Mouse (Mus musculus) heart, postnatal 0 days (tissue): ENCODE results near the gene Crisp1.

ENCODE experiments used
- CTCF ChIP-seq: IDR thresholded peaks from 2 replicates; pipeline ENCODE4 v1.5.1; 2016; ENCODE audit warnings: antibody characterized with exemption, control low read depth, low read depth
- EP300 ChIP-seq: IDR thresholded peaks from 2 replicates; pipeline ENCODE4 v1.6.1; 2016; ENCODE audit warnings: antibody characterized with exemption, low read depth

DNA sequence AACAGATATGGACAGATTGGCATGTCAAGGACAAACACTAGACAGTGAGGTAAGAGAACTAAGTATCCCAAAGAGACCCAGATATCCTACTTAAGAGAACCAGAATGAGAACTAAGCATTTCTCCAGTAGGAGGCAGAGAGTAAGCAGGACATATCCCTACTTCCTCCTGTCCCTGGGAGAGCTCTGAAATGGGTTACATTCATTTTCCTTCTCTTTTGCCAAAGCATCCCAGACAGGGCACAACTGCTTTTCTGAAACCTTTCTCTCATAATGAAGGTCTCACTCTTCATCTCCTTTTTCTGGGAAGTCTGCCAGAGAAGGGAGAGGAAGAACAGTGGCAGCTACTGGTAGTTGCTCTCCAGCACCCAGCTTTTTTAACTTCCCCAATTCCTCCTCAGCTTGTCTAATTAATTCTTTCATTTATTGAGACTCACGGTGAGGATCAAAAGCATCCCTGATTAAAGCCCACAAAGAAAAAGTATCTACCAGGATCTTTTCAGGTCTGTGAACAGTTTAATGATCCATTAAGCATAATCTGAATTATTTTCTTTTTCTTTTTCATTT, 44.0 kb downstream of the Crisp1 start:
- TF ChIP-seq EP300: no peak
- no peak for TF ChIP-seq CTCF
